Mouse (Mus musculus) E14TG2a.4 (cell line): ENCODE measurements at regions not wholly inside any gene's neighbourhood (a gene's known extent, or its start where the extent isn't known, plus 50 kb on each side); places are given as distances from the start of the nearest gene placed in this dataset.
"Not testable (repeated sequence)": the region's sequence is repeated elsewhere in the genome, so short reads cannot be mapped to it uniquely, and the experiment has no call there.

ENCODE experiments used
- CTCF ChIP-seq: conservative IDR thresholded peaks from 2 replicates; pipeline ENCODE4 v1.5.1; 2014; ENCODE audit warnings: low read length
- POU5F1 ChIP-seq: IDR thresholded peaks from 2 replicates; pipeline ENCODE4 v1.6.1; 2014; ENCODE audit warnings: low read length, borderline replicate concordance

- TF ChIP-seq CTCF, POU5F1: not testable (repeated sequence)
Observed at GRCm38 (mm10) chr3:58284371-58284770, 130.1 kb upstream of the Tsc22d2 start.
